In the genomic region with DNA sequence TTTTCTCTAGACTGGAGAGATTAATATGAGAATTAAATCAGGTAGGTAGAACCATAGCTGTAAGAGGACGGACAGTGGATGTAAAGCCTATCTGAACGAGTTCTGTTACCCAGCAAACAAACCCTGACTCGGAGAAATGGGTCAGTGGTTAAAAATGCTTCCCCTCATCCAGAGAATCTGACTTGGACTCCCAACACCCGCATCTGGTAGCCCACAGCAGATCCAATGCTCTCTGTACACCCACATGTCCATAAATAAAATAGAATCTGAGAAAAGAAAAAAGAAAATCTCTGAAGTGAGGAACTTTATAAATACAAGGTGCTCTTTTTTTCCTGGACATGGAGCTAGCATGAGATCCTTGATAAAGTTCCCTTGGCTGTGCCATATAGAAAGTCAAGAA, we compare ENCODE assay signal across 21 mouse cellular contexts. TPM values are rescaled to one million over a fixed set of nuclear protein-coding genes. Genes with fewer than 3 reads are reported as not detected.
DNase-seq lines count a peak whose midpoint lies in the region; ATAC-seq lines count a peak whose summit lies in the region.
"Had no signal": no experiment of that assay in that cellular context is flagged by ENCODE, and none has a peak within 500 bp of the region (broad histone marks: within the 10 kb centered on the region; RNA-seq: fewer than 3 reads in every experiment).

No protein-coding gene starts in this region.

- ATAC-seq in frontal cortex, adult (ENCODE audit: low TSS enrichment), result peak; percentile 71
- ATAC-seq: activated CD4-positive, CD25-positive, alpha-beta regulatory T cell, adult 4 months; CD4-positive, CD25-positive, alpha-beta regulatory T cell, adult 4 months; forebrain, embryonic 15.5 days; forebrain, postnatal 0 days; Patski had no signal

- no peak for DNase-seq in frontal cortex, adult 2 months (ENCODE audit: extremely low spot score in 1 of 2, low spot score in 1 of 2)
- DNase-seq in right cerebral cortex, adult 18-20 months, result peak; percentile 14
- no peak for DNase-seq in right cerebral cortex, postnatal 25 days
- DNase-seq in ovary, postnatal 14 days (ENCODE audit: low spot score), result no peak
- DNase-seq: adrenal gland, adult 8-10 months; adrenal gland, postnatal 14 days; adrenal gland, postnatal 36 days; B cell, adult 2 months; cerebellum, adult 11 months; cerebellum, adult 18-20 months; cerebellum, adult 8-10 months; cerebellum, adult 9-11 months; cerebellum, postnatal 14 days; cerebellum, postnatal 36 days; embryo, embryonic 11 days; forebrain, postnatal 0 days had no signal

RNA-seq across cellular contexts. Expression of gene Orc2, which starts 7.2 kb away (rescaled TPM):
- 21.1 and 25.8 TPM in 2 replicates for polyA plus RNA-seq in frontal cortex, adult 2 months (2012; rRNA removed)

RNA-seq across cellular contexts. Expression of gene Ppil3, which starts 52.4 kb away (rescaled TPM):
- polyA plus RNA-seq in frontal cortex, adult 2 months (2012; rRNA removed), result 28.7 and 30.7 TPM in 2 replicates

RNA-seq across cellular contexts. Expression of gene Nif3l1, which starts 52.7 kb away (rescaled TPM):
- 19.3 and 25.4 TPM in 2 replicates for polyA plus RNA-seq in frontal cortex, adult 2 months (2012; rRNA removed)
